Mouse (Mus musculus): Measurements from ENCODE around the gene Dcps.

DNA sequence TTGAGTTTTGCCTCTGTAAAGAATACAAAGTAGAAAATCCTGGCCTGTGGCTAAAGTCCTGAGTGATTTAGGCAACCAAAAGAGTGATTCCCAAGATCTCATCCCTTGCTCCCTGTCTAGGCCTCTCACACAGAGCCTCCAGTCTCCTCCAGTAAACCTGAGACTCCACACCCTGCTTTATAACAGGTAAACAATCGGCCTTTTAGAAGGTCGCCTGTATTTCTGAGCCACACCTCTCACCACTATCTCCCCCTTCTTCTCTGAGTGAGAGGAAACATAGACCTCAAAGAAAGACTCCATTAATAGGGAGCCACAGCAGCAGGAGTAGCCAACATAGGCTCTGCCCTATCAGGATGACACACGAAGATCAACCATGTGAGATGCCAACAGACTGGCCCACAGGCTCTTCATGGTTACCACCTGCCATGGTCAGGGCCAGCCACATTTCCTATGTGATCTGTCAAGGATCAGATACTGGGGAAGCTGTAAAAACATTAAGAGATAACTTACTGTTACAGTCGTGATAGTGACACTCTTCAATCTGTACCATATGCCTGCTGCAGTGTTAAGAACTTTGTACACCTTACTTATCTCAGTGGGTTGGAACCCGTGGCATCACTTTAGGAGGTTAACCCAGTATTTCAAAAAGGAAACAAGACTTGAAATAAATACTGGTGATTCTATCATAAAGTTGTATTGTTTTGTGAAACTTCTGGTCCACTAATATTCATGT, 11.6 kb downstream of the Dcps start:
- TF ChIP-seq FLI1 (IDR thresholded peaks at IDR 0.05; ENCODE audit: low read length) (no peak), GATA1 (IDR thresholded peaks at IDR 0.05; ENCODE audit: borderline replicate concordance, low read length) (no peak)

All from megakaryocyte, embryonic 14.5 days (primary cell).